In the genomic region with DNA sequence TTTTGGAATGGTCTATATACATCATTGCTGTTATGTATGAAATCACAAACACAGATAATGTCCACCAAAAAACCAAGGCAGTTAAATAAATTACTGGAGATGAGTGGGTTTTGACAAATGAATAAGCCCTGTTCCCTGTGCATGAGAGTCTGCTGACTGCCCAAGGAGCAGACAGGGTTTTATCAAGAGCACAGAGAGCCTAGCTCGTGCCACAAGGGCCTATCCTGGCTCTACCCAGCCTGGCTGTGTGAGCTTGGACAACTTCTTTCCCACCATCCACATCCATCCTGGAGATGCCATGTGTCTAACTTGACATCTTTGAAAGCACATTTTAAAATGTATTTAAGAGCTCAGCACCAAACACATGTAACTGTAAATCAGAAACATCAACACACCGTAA, we compare ENCODE assay signal across 11 mouse cellular contexts.
A peak's percentile ranks its signal among the peaks of the same experiment; 100 is the strongest.
DNase-seq lines count a peak whose midpoint lies in the region; ATAC-seq and TF ChIP-seq lines count a peak whose summit lies in the region.
"Had no signal": no experiment of that assay in that cellular context is flagged by ENCODE, and none has a peak within 500 bp of the region (broad histone marks: within the 10 kb centered on the region; RNA-seq: fewer than 3 reads in every experiment).

No protein-coding gene starts in this region.

- H3K27ac ChIP-seq in intestine, embryonic 15.5 days: 0 out of 2 replicates have a peak overlapping the region, but pooled peaks have one; percentile 23
- H3K27ac ChIP-seq in intestine, embryonic 16.5 days (ENCODE audit: low read length): no peak overlapping the region
- H3K27ac ChIP-seq in embryonic facial prominence, embryonic 11.5 days (replicated peaks; ENCODE audit: low read depth, low read length): peak overlapping the region; percentile 79; the same call in 1 of the 2 replicates
- peak overlapping the region; percentile 92 for H3K27ac ChIP-seq in hindbrain, embryonic 10.5 days
- H3K27ac ChIP-seq in midbrain, postnatal 0 days (ENCODE audit: low read depth, low read length): peak overlapping the region; percentile 76
- H3K27ac ChIP-seq: liver, embryonic 13.5 days had no signal

- H3K4me3 ChIP-seq in intestine, embryonic 15.5 days (replicated peaks): no peak overlapping the region
- no peak overlapping the region for H3K4me3 ChIP-seq in intestine, embryonic 16.5 days (ENCODE audit: low read length)
- no peak overlapping the region for H3K4me3 ChIP-seq in embryonic facial prominence, embryonic 11.5 days (ENCODE audit: low read depth, low read length)
- peak overlapping the region; percentile 47 for H3K4me3 ChIP-seq in hindbrain, embryonic 10.5 days
- no peak overlapping the region for H3K4me3 ChIP-seq in midbrain, postnatal 0 days (ENCODE audit: low read depth, low read length)
- H3K4me3 ChIP-seq: liver, embryonic 13.5 days had no signal

- no peak for TF ChIP-seq CTCF in midbrain, postnatal 0 days (IDR thresholded peaks at IDR 0.05)

- 40% methylated on average over 2 of the region's 2 CpGs for WGBS in intestine, embryonic 15.5 days
- 50% methylated on average over 2 of the region's 2 CpGs for WGBS in intestine, embryonic 16.5 days
- 68% methylated on average over 2 of the region's 2 CpGs for WGBS in embryonic facial prominence, embryonic 11.5 days
- 48% methylated on average over 2 of the region's 2 CpGs for WGBS in hindbrain, embryonic 10.5 days
- WGBS in midbrain, postnatal 0 days: 54% methylated on average over 2 of the region's 2 CpGs

- H3K9ac ChIP-seq in intestine, embryonic 15.5 days: no peak overlapping the region
- no peak overlapping the region for H3K9ac ChIP-seq in intestine, embryonic 16.5 days (ENCODE audit: low read depth, low read length)
- H3K9ac ChIP-seq in embryonic facial prominence, embryonic 11.5 days (replicated peaks; ENCODE audit: low read length): no peak overlapping the region
- H3K9ac ChIP-seq in midbrain, postnatal 0 days (replicated peaks; ENCODE audit: low read length, poor library complexity, severe bottlenecking): no peak overlapping the region
- H3K9ac ChIP-seq: liver, embryonic 13.5 days had no signal

- no peaks in the 10 kb centered on the region for H3K9me3 ChIP-seq in intestine, embryonic 15.5 days
- no peaks in the 10 kb centered on the region for H3K9me3 ChIP-seq in intestine, embryonic 16.5 days (ENCODE audit: control insufficient read depth, low read length)
- H3K9me3 ChIP-seq in embryonic facial prominence, embryonic 11.5 days (replicated peaks; ENCODE audit: control insufficient read depth, low read length): no peaks in the 10 kb centered on the region
- H3K9me3 ChIP-seq in hindbrain, embryonic 10.5 days: no peaks in the 10 kb centered on the region
- no peaks in the 10 kb centered on the region for H3K9me3 ChIP-seq in midbrain, postnatal 0 days (ENCODE audit: low read length)
- H3K9me3 ChIP-seq: liver, embryonic 13.5 days had no signal

- H3K4me2 ChIP-seq in intestine, embryonic 15.5 days (replicated peaks): no peak overlapping the region
- H3K4me2 ChIP-seq in intestine, embryonic 16.5 days (ENCODE audit: low read depth, low read length): no peak overlapping the region
- no peak overlapping the region for H3K4me2 ChIP-seq in embryonic facial prominence, embryonic 11.5 days (ENCODE audit: low read depth, low read length)
- no peak overlapping the region for H3K4me2 ChIP-seq in midbrain, postnatal 0 days (ENCODE audit: low read depth, low read length, poor library complexity, severe bottlenecking)
- H3K4me2 ChIP-seq: liver, embryonic 13.5 days had no signal

- H3K36me3 ChIP-seq in intestine, embryonic 15.5 days: no peaks in the 10 kb centered on the region
- H3K36me3 ChIP-seq in intestine, embryonic 16.5 days (ENCODE audit: control insufficient read depth, insufficient read depth, low read length): no peaks in the 10 kb centered on the region
- no peaks in the 10 kb centered on the region; the same call in 1 of the 2 replicates for H3K36me3 ChIP-seq in embryonic facial prominence, embryonic 11.5 days (replicated peaks; ENCODE audit: control insufficient read depth, insufficient read depth, low read depth, low read length)
- peaks cover 30% of the 10 kb centered on the region for H3K36me3 ChIP-seq in hindbrain, embryonic 10.5 days
- peaks cover 4% of the 10 kb centered on the region; the same call in 1 of the 2 replicates for H3K36me3 ChIP-seq in midbrain, postnatal 0 days (ENCODE audit: insufficient read depth, low read length)

- ATAC-seq in intestine, embryonic 15.5 days: no peak
- no peak for ATAC-seq in intestine, embryonic 16.5 days
- no peak for ATAC-seq in embryonic facial prominence, embryonic 11.5 days (replicated peaks; ENCODE audit: insufficient number of reproducible peaks, low FRiP score, low TSS enrichment, low read depth)
- ATAC-seq in midbrain, postnatal 0 days (ENCODE audit: low FRiP score): no peak
- no peak for ATAC-seq in CD4-positive, CD25-positive, alpha-beta regulatory T cell, adult 4 months

- no peak for DNase-seq in embryonic facial prominence, embryonic 11.5 days (ENCODE audit: low spot score)
- no peak for DNase-seq in hindbrain, embryonic 10.5 days (ENCODE audit: low spot score)
- DNase-seq in midbrain, postnatal 0 days (ENCODE audit: low spot score): no peak
- no peak for DNase-seq in cerebellum, adult 11-12 months
- no peak for DNase-seq in thymus, postnatal 10 days (ENCODE audit: low spot score in 2 of 2)
- DNase-seq: adrenal gland, postnatal 14 days; cerebellum, adult 9-11 months; liver, embryonic 13.5 days had no signal

- peaks cover 52% of the 10 kb centered on the region for H3K4me1 ChIP-seq in intestine, embryonic 15.5 days (replicated peaks)
- peaks cover 53% of the 10 kb centered on the region for H3K4me1 ChIP-seq in intestine, embryonic 16.5 days (ENCODE audit: control insufficient read depth, insufficient read depth, low read length)
- peaks cover 32% of the 10 kb centered on the region for H3K4me1 ChIP-seq in embryonic facial prominence, embryonic 11.5 days (ENCODE audit: control insufficient read depth, insufficient read depth, low read length)
- peaks cover 99% of the 10 kb centered on the region for H3K4me1 ChIP-seq in hindbrain, embryonic 10.5 days (replicated peaks)
- peaks cover 44% of the 10 kb centered on the region for H3K4me1 ChIP-seq in midbrain, postnatal 0 days (ENCODE audit: insufficient read depth, low read length)

- H3K27me3 ChIP-seq in intestine, embryonic 15.5 days (replicated peaks): no peaks in the 10 kb centered on the region
- no peaks in the 10 kb centered on the region for H3K27me3 ChIP-seq in intestine, embryonic 16.5 days (replicated peaks; ENCODE audit: control insufficient read depth, insufficient read depth, low read length)
- H3K27me3 ChIP-seq in embryonic facial prominence, embryonic 11.5 days (ENCODE audit: control insufficient read depth, insufficient read depth, low read length): no peaks in the 10 kb centered on the region
- no peaks in the 10 kb centered on the region for H3K27me3 ChIP-seq in hindbrain, embryonic 10.5 days (ENCODE audit: insufficient read depth, poor library complexity, severe bottlenecking)
- no peaks in the 10 kb centered on the region for H3K27me3 ChIP-seq in midbrain, postnatal 0 days (ENCODE audit: insufficient read depth, low read length)
- H3K27me3 ChIP-seq: liver, embryonic 13.5 days had no signal
